Mouse (Mus musculus): ENCODE results near the gene S100a5.
A peak's percentile ranks its signal among the peaks of the same experiment; 100 is the strongest.

The S100a5 gene

DNA sequence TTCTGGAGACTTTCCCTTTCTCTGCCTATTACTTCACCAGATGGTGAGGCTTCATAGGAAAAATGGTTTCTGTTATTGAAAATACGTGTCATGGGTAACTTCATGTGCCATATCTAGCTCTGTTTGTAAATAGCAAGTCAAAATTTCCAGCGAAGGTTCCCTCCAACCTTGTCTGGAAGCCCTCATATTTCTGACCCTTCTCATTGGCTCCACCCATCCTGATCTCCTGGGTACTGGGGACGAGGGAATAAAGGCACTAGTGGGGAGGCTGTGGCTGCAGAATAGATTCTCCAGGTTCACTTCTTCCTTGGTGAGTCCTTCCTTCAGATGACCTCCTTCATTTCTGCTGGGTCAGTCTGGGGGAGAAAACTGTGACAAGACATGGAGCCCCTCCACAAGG is at the start of gene S100a5:
Gene S100a5, plus strand, starts transcription at position 301 of the 400 bp plus-strand sequence.
- no peak for DNase-seq (ENCODE audit: low read depth, low spot score)

DNA sequence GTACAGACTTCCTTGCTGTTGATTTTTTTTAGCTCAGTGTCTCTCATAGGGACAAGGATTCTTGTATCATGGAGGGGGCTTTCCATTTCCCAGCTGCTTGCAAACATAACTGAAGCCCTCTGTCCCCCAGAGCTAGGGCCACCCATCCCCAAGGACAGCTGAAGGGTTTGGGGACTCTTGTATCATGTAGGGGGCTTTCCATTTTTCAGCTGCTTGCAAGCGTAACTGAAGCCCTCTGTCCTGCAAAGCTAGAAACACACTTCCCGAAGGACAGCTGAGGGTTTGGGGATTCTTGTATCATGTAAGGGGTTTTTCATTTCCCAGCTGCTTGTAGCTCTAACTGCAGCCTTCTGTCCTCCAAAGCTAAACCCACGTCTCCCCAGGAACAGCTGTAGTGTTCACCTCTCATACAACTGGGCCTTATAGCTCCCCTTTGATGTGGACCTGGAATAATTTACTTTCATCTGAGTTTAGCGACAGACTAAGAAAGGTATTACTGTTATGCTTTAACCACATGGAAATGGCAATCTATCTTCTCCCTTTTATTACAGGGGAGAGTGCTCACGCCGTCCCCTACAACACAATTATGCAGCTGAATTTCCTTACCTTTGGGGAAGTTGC is 48.2 kb upstream of the S100a5 start, which contains the start of gene S100a3:
Gene S100a3, plus strand, starts transcription at position 571 of the 621 bp plus-strand sequence.
- DNase-seq (ENCODE audit: low read depth, low spot score) = no peak

DNA sequence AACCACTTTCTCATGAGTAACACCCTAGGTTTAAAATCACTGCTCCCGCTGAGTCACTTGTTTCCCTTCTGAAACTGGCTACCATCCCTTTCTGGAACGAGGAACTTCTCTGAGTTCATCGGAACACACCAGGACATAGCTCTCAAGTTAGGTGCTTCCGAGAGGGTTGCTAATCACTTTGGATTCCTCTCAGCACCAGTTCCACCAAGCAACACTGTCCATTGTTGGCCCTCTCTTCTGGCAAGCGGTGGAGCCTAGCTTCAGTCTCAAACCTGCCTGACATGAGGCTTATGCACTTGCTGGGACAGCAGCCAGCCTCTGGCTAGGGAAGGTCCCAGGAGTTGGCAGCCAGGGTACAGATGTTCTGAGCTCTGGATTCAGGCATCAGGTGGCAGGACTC is 33.6 kb upstream of the S100a5 start:
- no peak for DNase-seq (ENCODE audit: low read depth, low spot score)

DNA sequence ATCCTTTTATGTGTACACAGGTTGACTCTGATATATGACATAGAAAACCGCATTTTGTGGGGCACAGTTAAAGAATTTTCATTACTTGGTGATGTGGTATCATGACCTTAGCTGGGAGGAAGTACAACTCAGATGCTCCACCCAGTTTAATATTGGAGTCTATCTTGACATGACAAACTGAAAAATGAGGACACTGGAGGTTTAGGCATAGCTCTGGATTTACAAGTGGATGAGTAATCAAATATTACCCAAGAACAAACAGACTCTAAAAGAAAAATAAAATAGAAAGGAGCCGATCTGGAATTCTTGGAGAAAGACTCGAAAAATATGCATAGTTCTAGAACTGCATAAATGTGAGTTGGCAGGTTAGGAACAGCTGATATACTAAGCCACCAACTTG is 33.0 kb upstream of the S100a5 start:
- no peak for DNase-seq (ENCODE audit: low read depth, low spot score)

DNA sequence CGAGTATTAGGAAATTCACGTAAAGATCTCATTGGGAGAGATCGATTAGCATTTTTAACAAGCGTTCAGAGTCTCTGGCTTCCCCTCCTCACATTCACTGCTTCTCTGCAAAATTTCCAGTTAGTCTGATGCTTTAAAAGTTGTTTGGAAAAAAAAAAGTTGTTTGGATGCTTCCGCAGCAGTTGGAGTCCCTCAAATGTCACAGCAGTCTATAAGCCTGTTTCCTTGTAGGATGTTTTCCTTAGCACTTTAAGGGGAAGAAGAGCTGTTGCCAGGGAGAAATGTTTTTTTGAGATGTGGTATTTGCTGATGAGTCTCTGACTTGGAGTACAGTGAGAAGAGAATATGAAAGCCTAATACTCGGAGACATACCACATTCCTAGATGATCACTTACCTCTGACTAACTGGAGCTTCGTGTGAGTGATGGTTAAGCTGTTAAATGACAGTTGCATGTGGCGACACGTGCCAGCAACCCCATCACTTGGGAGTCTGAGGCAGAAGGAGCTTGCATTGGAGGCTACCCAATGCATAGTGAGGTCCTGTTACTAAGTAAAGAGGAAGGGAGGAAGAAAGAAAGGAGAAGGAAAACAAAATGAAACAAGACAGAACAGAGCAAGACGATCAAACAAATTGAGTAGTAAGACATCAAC is 31.8 kb upstream of the S100a5 start:
- DNase-seq (ENCODE audit: low read depth, low spot score) = no peak

DNA sequence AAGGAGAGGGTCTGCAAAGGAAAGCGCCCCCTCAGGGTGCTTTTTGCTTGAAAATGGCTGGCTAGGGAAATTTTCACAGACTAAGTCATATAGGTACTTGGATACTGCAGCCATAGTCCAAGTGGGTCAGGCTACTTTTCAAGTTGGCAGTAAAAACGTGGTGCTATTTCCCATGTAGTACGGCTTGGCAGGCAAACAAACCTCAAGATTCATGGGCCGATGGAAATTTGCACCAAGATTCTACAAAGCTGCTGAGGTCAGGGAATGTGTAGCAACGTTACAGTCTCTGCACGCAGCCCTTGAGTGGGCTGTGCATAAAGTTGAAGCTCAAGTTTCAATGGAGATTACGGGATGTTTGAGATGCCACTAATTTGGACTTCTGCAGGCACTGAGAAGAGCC is 28.9 kb upstream of the S100a5 start:
- DNase-seq (ENCODE audit: low read depth, low spot score) = no peak

DNA sequence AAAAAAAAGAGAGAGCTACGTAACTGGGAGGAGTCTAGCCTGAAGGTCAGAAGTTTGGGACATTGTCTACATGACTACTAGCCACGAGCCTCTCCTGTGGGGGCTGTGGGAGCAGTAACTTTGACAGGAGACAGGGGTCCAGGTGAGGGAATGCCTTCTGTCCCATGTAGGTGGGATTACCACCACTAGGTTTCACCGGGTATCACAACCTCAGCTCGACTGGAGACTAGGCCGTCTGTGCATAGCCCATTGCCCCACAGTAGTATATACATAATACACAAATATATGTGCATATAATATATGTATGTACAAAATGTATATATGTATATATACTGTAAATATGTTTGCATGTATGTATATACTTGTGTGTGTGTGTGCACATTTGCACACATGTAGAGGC is 27.2 kb upstream of the S100a5 start:
- no peak for DNase-seq (ENCODE audit: low read depth, low spot score)

DNA sequence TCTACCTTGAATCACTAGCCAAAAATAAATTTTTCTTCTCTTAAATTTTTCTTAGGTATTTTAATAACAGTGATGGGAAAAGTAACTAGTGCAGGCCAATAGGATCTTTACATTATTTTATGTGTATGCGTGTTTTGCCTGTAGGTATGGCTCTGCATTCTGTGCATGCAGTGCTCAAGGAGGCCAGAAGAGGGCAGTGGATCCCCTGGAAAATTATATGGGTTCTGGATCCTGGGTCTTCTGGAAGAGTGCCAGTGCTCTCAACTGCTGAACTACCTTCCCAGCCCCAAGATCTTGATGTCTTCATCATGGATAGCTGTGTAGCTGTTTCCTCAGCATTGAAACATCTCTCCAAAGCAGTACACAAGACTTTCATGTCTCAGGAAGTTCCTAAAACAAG is 26.2 kb upstream of the S100a5 start:
- no peak for DNase-seq (ENCODE audit: low read depth, low spot score)

DNA sequence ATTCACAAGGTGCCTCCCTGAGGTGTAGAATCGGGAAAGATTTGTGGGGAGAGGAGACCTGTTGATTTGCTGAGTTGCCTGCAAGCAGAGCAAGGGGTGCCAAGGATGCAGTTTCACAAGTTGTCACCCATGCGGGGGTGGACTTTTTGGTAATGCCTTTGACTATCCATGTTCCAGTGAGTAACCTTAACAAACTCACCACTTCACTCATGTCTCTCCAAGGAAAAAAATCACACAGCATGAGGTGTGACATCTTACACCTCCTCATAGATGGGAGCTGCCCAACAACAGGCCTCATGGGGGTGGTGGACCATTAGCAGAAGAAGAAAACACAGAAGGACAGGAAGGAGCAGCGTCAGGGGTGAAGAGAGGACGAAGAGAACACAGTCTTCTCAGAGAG is 25.8 kb upstream of the S100a5 start:
- no peak for DNase-seq (ENCODE audit: low read depth, low spot score)

DNA sequence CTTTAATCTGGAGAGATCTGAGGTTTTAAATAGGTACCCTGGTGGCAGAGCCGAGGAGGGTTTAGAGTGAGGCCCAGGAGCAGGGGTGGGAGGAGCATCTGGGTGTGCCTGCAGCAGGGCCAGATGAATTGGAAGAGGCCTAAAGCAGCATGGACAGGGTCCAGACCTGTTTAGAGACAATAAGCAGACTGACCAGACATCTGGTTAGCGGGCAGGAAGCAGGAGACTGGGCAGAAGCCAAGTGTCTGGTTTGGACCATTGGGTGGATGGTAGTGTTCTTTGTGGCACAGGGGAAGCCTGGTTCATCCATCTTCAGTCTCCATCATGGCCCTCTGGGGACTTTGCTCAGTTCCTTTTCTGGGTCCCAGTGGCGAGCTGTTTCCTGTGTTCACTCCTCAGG is 24.4 kb upstream of the S100a5 start:
- DNase-seq (ENCODE audit: low read depth, low spot score) = no peak

DNA sequence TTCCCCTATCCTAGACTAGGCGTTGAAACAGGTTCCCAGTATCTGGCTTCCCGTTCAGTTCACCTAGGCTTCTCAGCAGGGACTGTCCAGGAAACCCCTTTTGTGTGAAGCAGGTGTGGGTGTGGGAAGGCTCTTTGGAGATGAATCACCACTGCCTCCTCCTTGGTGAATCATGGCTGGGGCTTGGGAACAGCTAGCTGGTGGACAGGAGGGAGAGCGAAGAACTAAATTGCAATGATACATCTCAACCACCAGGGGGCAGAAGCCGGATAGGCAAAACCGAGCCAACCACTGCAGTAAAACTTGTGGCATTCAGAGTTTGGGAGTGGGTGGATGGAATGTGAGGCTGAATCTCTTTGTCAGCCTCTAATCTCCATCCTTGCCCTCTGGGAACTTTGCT is 22.7 kb upstream of the S100a5 start:
- peak; percentile 31 for DNase-seq (ENCODE audit: low read depth, low spot score)

DNA sequence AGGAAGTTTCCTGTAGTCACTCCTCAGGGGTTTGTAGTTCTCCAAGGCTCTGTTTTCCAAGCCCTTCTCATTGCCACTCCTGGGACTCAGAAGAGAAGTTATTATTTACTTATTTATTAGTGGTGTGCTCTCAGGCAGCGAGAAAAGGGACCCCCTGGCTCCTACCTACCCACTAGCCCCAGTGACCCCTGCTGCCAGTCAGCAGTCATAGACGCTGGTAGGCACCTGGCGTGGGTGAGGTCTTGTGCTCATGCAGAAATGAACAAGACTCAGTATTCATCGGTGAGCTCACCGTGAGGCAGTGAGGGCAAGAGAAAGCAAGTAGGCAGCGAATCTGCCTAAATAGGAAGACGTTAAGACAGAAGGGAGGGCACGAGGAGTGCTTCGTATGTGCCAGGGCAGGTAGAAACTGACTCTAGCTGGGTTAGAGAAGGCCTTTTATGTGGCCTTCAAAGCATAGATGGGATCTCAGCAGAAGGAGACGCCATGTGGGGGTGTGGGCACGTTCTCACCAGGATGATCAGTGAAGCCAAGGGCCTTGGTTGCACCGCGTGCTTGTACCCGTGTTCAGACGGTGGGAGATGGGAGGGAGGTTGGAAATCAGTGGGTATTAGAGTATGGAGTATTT is 22.2 kb upstream of the S100a5 start:
- DNase-seq (ENCODE audit: low read depth, low spot score) = no peak

DNA sequence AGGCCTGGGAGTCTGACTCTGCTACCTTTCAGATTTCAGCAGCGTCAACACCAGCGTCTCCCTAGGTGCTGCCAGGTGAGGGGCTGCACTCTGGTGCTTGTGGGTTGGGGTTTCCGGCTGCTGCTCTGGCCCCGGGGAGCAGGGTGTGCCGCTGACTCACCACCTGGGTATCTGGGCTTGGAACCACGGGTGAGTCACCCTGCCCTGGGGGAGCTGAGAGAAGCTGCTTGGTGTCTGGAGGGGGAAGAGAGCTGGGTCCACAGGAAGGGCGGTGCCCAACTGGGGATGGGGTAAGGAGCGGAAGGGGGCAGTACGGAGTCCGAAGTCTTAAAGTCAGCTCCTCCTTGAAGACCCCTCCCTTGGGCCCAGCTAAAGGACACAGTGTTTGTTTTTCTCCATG is 21.4 kb upstream of the S100a5 start:
- no peak for DNase-seq (ENCODE audit: low read depth, low spot score)

DNA sequence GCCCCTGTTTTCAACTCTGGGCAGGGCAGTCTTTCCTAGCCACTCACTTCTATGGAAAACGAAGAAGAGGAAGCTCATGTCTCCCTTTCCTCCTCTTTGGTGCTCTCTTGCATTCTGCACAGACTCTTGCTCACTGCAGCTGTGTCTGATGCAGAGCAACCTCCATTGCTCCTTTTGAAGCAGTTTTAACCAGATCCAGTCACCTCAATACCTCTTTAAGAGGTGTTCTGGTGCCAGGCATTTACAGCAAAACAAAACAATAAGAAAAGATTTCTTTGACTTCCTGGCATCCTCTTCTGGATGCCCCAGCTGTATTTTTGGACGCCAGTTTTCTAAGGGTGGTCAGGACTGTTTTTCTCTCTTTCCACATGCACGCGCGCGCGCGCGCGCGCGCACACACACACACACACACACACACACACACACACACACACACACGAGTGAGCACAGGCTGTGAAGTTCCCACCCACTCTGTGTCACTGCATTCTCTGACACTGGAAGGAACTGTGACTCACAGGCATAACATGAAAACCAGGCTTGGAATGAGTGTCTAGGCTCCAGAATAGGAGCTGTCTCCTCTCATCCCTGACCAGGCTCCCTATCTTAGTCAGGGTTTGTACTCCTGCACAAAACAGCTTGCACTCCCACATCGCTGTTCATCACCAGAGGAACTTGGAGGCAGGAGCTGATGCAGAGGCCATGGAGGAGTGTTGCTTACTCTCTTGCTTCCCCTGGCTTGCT is 20.8 kb upstream of the S100a5 start:
- no peak for DNase-seq (ENCODE audit: low read depth, low spot score)

DNA sequence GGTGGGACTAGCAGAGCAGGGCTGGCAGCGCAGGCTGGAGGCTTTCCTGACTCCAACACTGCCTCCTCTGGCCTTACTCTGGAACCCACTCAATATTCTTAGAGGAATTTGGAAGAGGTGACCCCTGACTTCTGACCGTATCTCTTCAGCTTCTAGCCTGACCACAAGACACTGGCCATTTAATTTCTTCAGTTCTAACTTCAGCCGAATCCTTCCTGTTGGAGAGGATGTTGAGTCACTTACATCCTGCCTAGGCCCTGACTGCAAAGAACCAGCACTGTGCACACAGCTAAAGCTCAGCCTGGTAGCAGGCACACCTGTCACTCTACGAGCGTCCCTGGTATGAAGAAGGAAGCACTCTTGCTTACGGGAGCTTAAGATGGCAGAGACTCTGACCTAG is 18.9 kb upstream of the S100a5 start:
- DNase-seq (ENCODE audit: low read depth, low spot score) = no peak

DNA sequence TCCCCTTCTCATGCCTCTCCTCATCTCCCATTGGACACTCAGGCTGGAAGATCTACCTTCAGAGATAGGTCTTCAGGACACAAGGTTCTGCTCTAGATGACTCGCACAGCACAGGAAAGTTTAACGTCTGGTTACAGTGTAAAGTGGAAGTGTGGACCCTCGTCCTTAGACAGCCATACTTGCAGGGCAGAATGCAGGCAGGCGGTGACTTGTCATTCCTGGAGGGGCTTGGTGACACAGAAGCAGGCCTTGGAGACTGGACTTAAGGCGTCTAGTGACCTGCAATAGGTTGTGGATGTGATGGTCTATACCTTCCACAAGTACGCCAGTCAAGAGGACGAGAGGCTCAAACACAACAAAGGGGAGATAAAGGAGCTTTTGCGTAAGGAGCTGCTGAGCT is 18.4 kb upstream of the S100a5 start, which contains the start of gene S100a2:
Gene S100a2, plus strand, starts transcription at position 301 of the 400 bp plus-strand sequence.
- DNase-seq (ENCODE audit: low read depth, low spot score) = no peak

DNA sequence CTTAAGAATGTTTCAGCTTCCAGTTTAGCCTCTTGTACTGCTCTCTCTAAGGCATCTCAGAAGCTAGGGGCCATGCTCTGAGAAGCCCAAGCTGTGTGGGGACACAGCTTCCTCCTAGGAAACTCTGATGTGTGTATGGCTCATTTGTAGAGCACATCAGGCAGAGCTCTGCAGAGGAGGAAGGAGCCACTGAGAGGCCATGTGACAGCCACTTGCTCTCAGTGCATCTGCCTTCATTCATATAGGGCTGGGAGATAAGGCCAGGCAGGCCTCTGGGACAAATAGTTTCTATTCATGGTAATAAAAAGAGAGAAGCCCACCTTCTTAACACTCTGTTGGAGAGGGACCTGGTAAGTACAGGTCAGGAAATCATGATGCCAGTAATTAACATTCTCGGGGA is 13.9 kb upstream of the S100a5 start:
- no peak for DNase-seq (ENCODE audit: low read depth, low spot score)

DNA sequence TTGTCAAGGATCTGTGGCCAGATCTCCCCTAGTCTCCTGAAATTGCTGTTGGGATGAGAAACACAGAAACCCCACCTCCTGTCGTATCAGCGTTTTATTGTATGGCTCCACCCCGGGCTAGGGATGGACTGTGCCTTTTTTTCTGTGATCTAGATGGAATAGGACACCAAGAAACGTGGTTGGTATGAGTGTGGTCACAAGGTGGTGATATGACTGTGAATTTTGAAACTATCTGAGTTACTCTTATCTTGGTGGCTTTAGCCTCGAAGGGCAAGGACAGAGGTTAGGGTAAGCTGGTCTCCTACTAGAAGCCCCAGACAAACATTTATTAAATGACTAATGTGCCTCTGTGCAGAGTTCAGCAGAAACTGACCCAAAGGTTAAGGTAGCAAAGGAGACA is 12.8 kb upstream of the S100a5 start:
- no peak for DNase-seq (ENCODE audit: low read depth, low spot score)

DNA sequence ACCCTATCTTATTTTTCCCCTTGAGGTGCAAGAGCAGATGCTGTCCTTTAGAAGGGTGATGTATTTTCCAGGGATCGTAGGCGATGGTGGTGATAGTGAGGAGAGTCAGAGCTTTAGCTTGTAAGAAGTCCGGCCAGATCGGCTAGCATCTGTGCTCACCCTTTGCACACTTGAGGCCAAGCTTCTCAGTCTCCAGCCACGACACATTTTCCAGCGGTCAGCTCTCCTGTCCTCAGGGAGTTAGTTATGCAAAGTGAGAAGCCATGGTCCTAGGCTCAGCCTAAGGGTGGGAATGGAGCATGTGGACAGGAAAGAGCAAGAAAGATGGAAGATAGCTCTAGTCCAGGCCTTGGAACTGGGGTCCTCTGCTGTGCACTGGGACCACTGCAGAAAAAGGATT is 11.5 kb upstream of the S100a5 start:
- DNase-seq (ENCODE audit: low read depth, low spot score) = no peak

DNA sequence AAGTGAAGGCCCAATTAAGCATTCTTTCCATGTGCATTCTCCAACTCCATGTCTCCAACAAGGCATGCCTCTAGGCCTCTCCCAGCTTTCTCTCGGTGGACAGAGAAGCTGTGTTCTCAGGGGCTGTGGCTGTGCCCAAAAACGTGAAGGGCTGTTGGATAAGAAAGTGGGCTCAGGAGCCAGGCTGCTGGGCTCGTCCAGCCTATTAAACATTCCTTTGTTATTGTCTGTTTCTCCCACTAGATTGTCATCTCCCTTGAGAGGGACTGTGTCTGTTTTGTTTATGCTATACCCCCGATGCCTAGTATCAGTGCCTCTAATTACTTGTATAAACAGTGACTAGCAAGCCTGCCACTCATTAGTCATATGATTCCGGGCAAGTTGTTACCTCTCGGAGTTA is 10.6 kb upstream of the S100a5 start:
- no peak for DNase-seq (ENCODE audit: low read depth, low spot score)

DNA sequence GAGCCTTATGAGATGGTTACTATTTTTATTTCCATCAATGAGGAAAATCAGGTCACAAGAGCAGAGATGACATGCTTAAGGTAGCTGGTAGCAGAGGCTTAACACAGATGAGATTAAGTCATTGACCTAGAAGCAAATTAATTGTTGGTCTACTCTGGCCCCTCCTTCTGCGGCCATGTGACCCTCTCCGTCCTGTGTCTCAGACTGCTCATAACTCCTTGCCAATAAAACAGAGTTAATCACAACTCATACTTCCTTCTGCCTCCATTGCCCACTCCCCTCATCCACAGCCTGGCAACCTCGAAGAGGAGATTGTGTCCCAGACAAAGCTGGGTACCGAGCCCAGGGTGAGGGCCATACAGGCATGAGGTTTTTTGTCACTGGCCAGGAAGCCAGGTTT is 10.1 kb upstream of the S100a5 start:
- DNase-seq (ENCODE audit: low read depth, low spot score) = no peak

DNA sequence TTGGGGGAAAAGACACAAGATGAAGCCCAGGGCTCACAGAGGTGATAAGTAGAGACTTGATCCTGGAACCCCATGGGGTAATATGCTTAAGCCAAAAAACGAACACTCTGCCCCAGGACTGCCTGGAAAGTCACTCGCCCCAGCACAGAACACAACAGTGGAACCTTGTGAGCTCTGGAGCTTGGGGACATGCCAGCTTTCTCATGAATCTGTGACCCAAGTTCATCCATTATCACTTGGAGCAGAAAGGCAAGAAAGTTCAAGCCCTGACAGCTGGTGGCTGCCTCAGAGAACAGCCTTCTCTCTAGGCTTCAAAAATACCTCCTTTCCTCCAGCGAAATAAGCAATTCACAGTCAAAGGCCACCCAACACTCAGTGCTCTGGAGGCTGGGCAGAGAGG is 8.9 kb upstream of the S100a5 start:
- no peak for DNase-seq (ENCODE audit: low read depth, low spot score)

DNA sequence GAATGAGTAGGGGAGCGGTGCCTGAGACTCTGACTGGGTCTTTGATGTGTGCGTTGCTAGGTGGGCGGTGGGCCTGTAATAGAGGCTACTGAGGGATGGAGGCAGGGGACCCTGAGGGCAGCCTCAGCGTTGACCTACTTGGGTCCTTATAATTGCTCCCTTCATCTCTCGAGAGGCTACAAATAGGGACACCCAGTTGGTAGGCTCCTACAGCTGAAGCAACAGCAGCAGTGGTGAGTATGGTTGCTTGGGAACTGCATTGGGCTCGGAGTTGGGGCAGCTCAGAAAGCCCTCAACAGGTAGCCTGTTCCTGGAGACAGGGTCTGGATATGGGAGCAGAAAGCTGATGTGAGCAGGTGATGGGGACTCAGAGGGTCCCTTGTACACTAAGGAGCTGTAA is 8.3 kb upstream of the S100a5 start:
- DNase-seq (ENCODE audit: low read depth, low spot score) = no peak
